Mouse (Mus musculus) erythroblast, embryonic 14.5 days (primary cell): ENCODE data around the gene Slc9a6.

ENCODE experiments used
- GATA1 ChIP-seq: IDR thresholded peaks from 2 replicates; pipeline ENCODE4 v1.6.1; 2012; ENCODE audit warnings: low read length, inconsistent platforms, mixed read lengths
- TAL1 ChIP-seq: IDR thresholded peaks from 3 replicates; pipeline ENCODE4 v1.6.1; 2012; ENCODE audit warnings: low read length, inconsistent platforms, mixed read lengths

DNA sequence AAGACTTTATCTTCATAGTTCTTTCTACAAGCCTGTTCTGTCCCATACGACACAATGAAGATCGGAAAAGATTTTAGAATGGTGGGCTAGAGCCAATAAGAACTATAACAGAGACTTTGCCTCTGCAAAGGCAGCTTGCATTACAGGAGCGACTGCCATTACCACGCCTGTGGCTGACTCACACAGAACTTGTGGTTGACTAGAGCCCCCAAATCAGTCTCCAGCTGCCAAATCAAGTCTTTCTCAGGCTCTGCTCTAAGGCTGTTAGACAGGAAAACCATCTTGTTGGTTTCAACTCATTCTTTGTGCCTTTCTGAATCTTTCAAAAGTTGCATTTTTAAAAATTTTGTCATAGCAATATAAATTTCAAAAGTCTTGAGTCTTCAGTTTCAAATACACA is 88.3 kb downstream of the Slc9a6 start:
- TF ChIP-seq GATA1, result no peak
- TF ChIP-seq TAL1, result no peak
